Mouse (Mus musculus) bone marrow macrophage, adult 2 months (primary cell): ENCODE measurements around the gene Ms4a18.

ENCODE experiments used
- CTCF ChIP-seq: IDR thresholded peaks from 2 replicates; pipeline ENCODE4 v1.5.1; 2012; ENCODE audit warnings: low read depth, mild to moderate bottlenecking, low read length, moderate library complexity
- POLR2A ChIP-seq: IDR thresholded peaks from 2 replicates; pipeline ENCODE4 v1.6.1; 2012; ENCODE audit warnings: mild to moderate bottlenecking, low read depth, low read length, borderline replicate concordance

DNA sequence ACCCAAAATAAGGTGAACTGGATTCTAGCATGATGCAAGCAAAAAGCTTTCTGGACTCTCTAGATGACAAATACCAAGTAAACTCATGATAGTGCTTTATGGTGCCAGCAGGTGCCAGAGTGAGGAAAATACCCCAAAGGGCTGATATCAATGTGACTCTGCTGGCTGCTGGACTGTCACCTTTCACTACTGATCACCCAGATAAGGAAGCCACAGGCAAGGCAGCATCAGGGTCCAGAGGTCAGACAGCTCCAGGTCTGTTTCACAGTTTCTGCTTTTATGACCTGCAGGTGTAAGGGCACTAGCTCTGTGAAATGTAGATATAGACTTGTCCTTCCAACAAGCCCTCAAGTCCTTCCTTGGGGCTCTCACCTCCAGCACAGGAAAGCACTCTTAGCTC, 2.4 kb downstream of the Ms4a18 start:
- no peak for TF ChIP-seq POLR2A
- no peak for TF ChIP-seq CTCF
